Mouse (Mus musculus) MEL (cell line): ENCODE data around the gene Pla2g2c. TPM values are rescaled to one million over a fixed set of nuclear protein-coding genes. Genes with fewer than 3 reads are reported as not detected.

ENCODE experiments used
- DNase-seq: peaks from one replicate; pipeline ENCODE4 v3.0.0; 2011; ENCODE audit warnings: low read depth, low spot score
- H3K27ac ChIP-seq: 2 replicates; pipeline ENCODE4 v1.5.1; 2012; ENCODE audit warnings: low read depth, mild to moderate bottlenecking, control low read depth, low read length, moderate library complexity; ENCODE audit not compliant: control insufficient read depth
- H3K27me3 ChIP-seq, 2 experiments: fragments of 150-350 bp in 1 of 2; sonication (generic) in 1 of 2; 2 replicates each; pipeline ENCODE4 v1.6.1; 2012; ENCODE audit warnings: low read length in 2 of 2, mild to moderate bottlenecking in 2 of 2, improper control_type of control experiment in 1 of 2, moderate library complexity in 1 of 2; ENCODE audit not compliant: insufficient read depth in 2 of 2, control insufficient read depth in 1 of 2
- H3K36me3 ChIP-seq, 2 experiments: 2 replicates each; pipeline ENCODE4 v1.6.1; 2012 to 2014; ENCODE audit warnings: low read length in 2 of 2, improper control_type of control experiment in 1 of 2, inconsistent platforms in 1 of 2, mild to moderate bottlenecking in 1 of 2; ENCODE audit not compliant: insufficient read depth in 2 of 2, control insufficient read depth in 1 of 2
- H3K4me1 ChIP-seq, 2 experiments: fragments of 150-350 bp in 1 of 2; sonication (generic) in 1 of 2; 2 replicates each; pipeline ENCODE4 v1.6.1; 2012; ENCODE audit warnings: low read length in 2 of 2, improper control_type of control experiment in 1 of 2, mild to moderate bottlenecking in 1 of 2; ENCODE audit not compliant: insufficient read depth in 2 of 2, control insufficient read depth in 1 of 2
- H3K4me3 ChIP-seq, 2 experiments: fragments of 150-350 bp in 1 of 2; sonication (generic) in 1 of 2; 2 replicates each; pipeline ENCODE4 v1.5.1; 2012; ENCODE audit warnings: low read depth in 2 of 2, low read length in 2 of 2, mild to moderate bottlenecking in 2 of 2, moderate library complexity in 2 of 2, control low read depth in 1 of 2, improper control_type of control experiment in 1 of 2; ENCODE audit not compliant: control insufficient read depth in 1 of 2, insufficient read depth in 1 of 2
- H3K79me2 ChIP-seq: 2 replicates; pipeline ENCODE4 v1.6.1; 2012; ENCODE audit warnings: mild to moderate bottlenecking, low read length, moderate library complexity; ENCODE audit not compliant: control insufficient read depth, poor library complexity, insufficient read depth
- H3K9ac ChIP-seq: 2 replicates; pipeline ENCODE4 v1.6.1; 2012; ENCODE audit warnings: low read depth, mild to moderate bottlenecking, control low read depth, low read length, moderate library complexity; ENCODE audit not compliant: control insufficient read depth, poor library complexity, severe bottlenecking
- H3K9me3 ChIP-seq: fragments of 150-350 bp; sonication (generic); replicated peaks from 2 replicates; pipeline ENCODE4 v1.6.1; 2012; ENCODE audit warnings: mild to moderate bottlenecking, low read length, improper control_type of control experiment, moderate library complexity; ENCODE audit not compliant: insufficient read depth
- BHLHE40 ChIP-seq: IDR thresholded peaks from 2 replicates; pipeline ENCODE4 v1.6.1; 2012; ENCODE audit warnings: low read depth, mild to moderate bottlenecking, inconsistent platforms, low read length, improper control_type of control experiment, borderline replicate concordance
- E2F4 ChIP-seq: IDR thresholded peaks from 2 replicates; pipeline ENCODE4 v1.6.1; 2011; ENCODE audit warnings: low read depth, low read length, improper control_type of control experiment, borderline replicate concordance
- EP300 ChIP-seq, 2 experiments: IDR thresholded peaks; 2 replicates each; pipeline ENCODE4 v1.6.1; 2011; ENCODE audit warnings: improper control_type of control experiment in 2 of 2, low read length in 2 of 2, low read depth in 1 of 2, mild to moderate bottlenecking in 1 of 2
- ETS1 ChIP-seq: IDR thresholded peaks from 2 replicates; pipeline ENCODE4 v1.6.1; 2012; ENCODE audit warnings: low read depth, mild to moderate bottlenecking, inconsistent platforms, low read length, improper control_type of control experiment, moderate library complexity
- GABPA ChIP-seq: IDR thresholded peaks from 2 replicates; pipeline ENCODE4 v1.6.1; 2012; ENCODE audit warnings: low read depth, mild to moderate bottlenecking, inconsistent platforms, low read length, improper control_type of control experiment, moderate library complexity
- KAT2A ChIP-seq: conservative IDR thresholded peaks from 2 replicates; pipeline ENCODE4 v1.6.1; 2012; ENCODE audit warnings: low read depth, low read length, improper control_type of control experiment, inconsistent platforms
- MAX ChIP-seq: IDR thresholded peaks from 2 replicates; pipeline ENCODE4 v1.6.1; 2011; ENCODE audit warnings: low read length, improper control_type of control experiment
- MYB ChIP-seq: IDR thresholded peaks from 2 replicates; pipeline ENCODE4 v1.6.1; 2011; ENCODE audit warnings: mild to moderate bottlenecking, low read depth, low read length, improper control_type of control experiment
- NELFE ChIP-seq: IDR thresholded peaks from 2 replicates; pipeline ENCODE4 v1.6.1; 2011; ENCODE audit warnings: low read depth, low read length, improper control_type of control experiment
- NRF1 ChIP-seq: IDR thresholded peaks from 2 replicates; pipeline ENCODE4 v1.6.1; 2014; ENCODE audit warnings: low read depth, mild to moderate bottlenecking, inconsistent platforms, low read length, improper control_type of control experiment, moderate library complexity; ENCODE audit not compliant: poor library complexity, insufficient read depth, severe bottlenecking
- POLR2A ChIP-seq, 2 experiments: IDR thresholded peaks; 2 replicates each; pipeline ENCODE4 v1.6.1; 2011 to 2012; ENCODE audit warnings: low read length in 2 of 2, mild to moderate bottlenecking in 2 of 2, control low read depth in 1 of 2, improper control_type of control experiment in 1 of 2, low read depth in 1 of 2, moderate library complexity in 1 of 2; ENCODE audit not compliant: control insufficient read depth in 1 of 2, insufficient read depth in 1 of 2, poor library complexity in 1 of 2
- POLR2AphosphoS5 ChIP-seq: IDR thresholded peaks from 2 replicates; pipeline ENCODE4 v1.6.1; 2012; ENCODE audit warnings: low read depth, borderline replicate concordance, mild to moderate bottlenecking, inconsistent platforms, low read length, moderate library complexity, mixed read lengths
- RAD21 ChIP-seq: IDR thresholded peaks from 2 replicates; pipeline ENCODE4 v1.6.1; 2011; ENCODE audit warnings: mild to moderate bottlenecking, low read depth, low read length, improper control_type of control experiment
- RCOR1 ChIP-seq: IDR thresholded peaks from 2 replicates; pipeline ENCODE4 v1.6.1; 2012; ENCODE audit warnings: low read depth, mild to moderate bottlenecking, inconsistent platforms, low read length, improper control_type of control experiment
- SIN3A ChIP-seq: IDR thresholded peaks from 2 replicates; pipeline ENCODE4 v1.6.1; 2012; ENCODE audit warnings: low read length, improper control_type of control experiment, inconsistent platforms
- SMC3 ChIP-seq: IDR thresholded peaks from 2 replicates; pipeline ENCODE4 v1.6.1; 2011; ENCODE audit warnings: low read depth, low read length, improper control_type of control experiment
- TCF12 ChIP-seq: IDR thresholded peaks from 2 replicates; pipeline ENCODE4 v1.6.1; 2014; ENCODE audit warnings: low read depth, mild to moderate bottlenecking, inconsistent platforms, low read length, improper control_type of control experiment, moderate library complexity
- UBTF ChIP-seq: IDR thresholded peaks from 2 replicates; pipeline ENCODE4 v1.6.1; 2012; ENCODE audit warnings: low read depth, mild to moderate bottlenecking, inconsistent platforms, low read length, improper control_type of control experiment, moderate library complexity, borderline replicate concordance; ENCODE audit not compliant: insufficient read depth
- USF2 ChIP-seq, 2 experiments: IDR thresholded peaks; 2 replicates each; pipeline ENCODE4 v1.6.1; 2011 to 2012; ENCODE audit warnings: improper control_type of control experiment in 2 of 2, low read length in 2 of 2, borderline replicate concordance in 1 of 2, inconsistent platforms in 1 of 2, low read depth in 1 of 2, mild to moderate bottlenecking in 1 of 2; ENCODE audit not compliant: insufficient read depth in 1 of 2
- ZNF384 ChIP-seq: IDR thresholded peaks from 2 replicates; pipeline ENCODE4 v1.6.1; 2012; ENCODE audit warnings: low read depth, mild to moderate bottlenecking, inconsistent platforms, low read length, improper control_type of control experiment
- polyA plus RNA-seq, 2 experiments: library from polyadenylated mRNA; stranded (reverse) in 1 of 2; unstranded in 1 of 2; fragments of >175 nt in 1 of 2; fragments of >200 nt in 1 of 2; gene quantifications; 2 replicates each; pipeline versions ENCODE4 v1.2.1 to v1.2.4; 2012; ENCODE audit warnings: low replicate concordance in 2 of 2, low read depth in 1 of 2; ENCODE audit not compliant: insufficient read length in 2 of 2, insufficient read depth in 1 of 2, missing spikeins in 1 of 2
- total RNA-seq: library from RNA; depleted of rRNA; stranded (reverse); fragments of 300-350 nt; gene quantifications from 2 replicates; pipeline ENCODE4 v1.2.3, GENCODE M21; 2012

The Pla2g2c gene
- total and polyA plus RNA-seq, 3 experiments: not detected

- no peaks in the 10 kb centered on the region for H3K27me3 ChIP-seq
Observed at GRCm38 (mm10) chr4:138792599-138792998, 68.0 kb downstream of the Pla2g2c start.

GRCm38 (mm10) chr4:138793276-138793675 is 68.7 kb downstream of the Pla2g2c start:
- H3K36me3 ChIP-seq: no peaks in the 10 kb centered on the region
- H3K4me1 ChIP-seq: no peaks in the 10 kb centered on the region
- H3K27me3 ChIP-seq: no peaks in the 10 kb centered on the region
- no peak overlapping the region for H3K27ac ChIP-seq
- DNase-seq: no peak
- no peak for TF ChIP-seq USF2 (IDR thresholded peaks at IDR 0.05; ENCODE audit: borderline replicate concordance in 1 of 2, insufficient read depth in 1 of 2, low read depth in 1 of 2, low read length in 2 of 2)
- no peak for TF ChIP-seq E2F4
- TF ChIP-seq SIN3A: no peak
- TF ChIP-seq ZNF384: no peak
- TF ChIP-seq POLR2AphosphoS5: no peak
- no peak for TF ChIP-seq MYB
- TF ChIP-seq MAX: no peak
- TF ChIP-seq UBTF: no peak
- TF ChIP-seq ETS1: no peak
- no peak for TF ChIP-seq EP300 (IDR thresholded peaks at IDR 0.05; ENCODE audit: low read depth in 1 of 2, low read length in 2 of 2)
- no peak for TF ChIP-seq GABPA
- no peak for TF ChIP-seq SMC3
- H3K9me3 ChIP-seq: no peaks in the 10 kb centered on the region
- H3K4me3 ChIP-seq: no peak overlapping the region
- no peak overlapping the region for H3K9ac ChIP-seq
- H3K79me2 ChIP-seq: no peaks in the 10 kb centered on the region

More at GRCm38 (mm10) chr4:138792599-138792998, 68.0 kb downstream of the Pla2g2c start:
- no peak overlapping the region for H3K27ac ChIP-seq
- H3K9ac ChIP-seq: no peak overlapping the region
- TF ChIP-seq RCOR1: no peak
- no peak for TF ChIP-seq RAD21
- TF ChIP-seq E2F4: no peak
- TF ChIP-seq ZNF384: no peak
- TF ChIP-seq SMC3: no peak
- no peak for TF ChIP-seq EP300 (IDR thresholded peaks at IDR 0.05; ENCODE audit: low read depth in 1 of 2, low read length in 2 of 2)
- no peak for TF ChIP-seq POLR2A (IDR thresholded peaks at IDR 0.05; ENCODE audit: control insufficient read depth in 1 of 2, insufficient read depth in 1 of 2, low read depth in 1 of 2, low read length in 2 of 2, poor library complexity in 1 of 2)
- TF ChIP-seq KAT2A: no peak
- TF ChIP-seq NRF1: no peak
- TF ChIP-seq UBTF: no peak
- no peak for TF ChIP-seq TCF12
- TF ChIP-seq BHLHE40: no peak
- no peak for TF ChIP-seq NELFE
- TF ChIP-seq, all 39 proteins: peak for 0
- H3K9me3 ChIP-seq: no peaks in the 10 kb centered on the region
- DNase-seq: no peak
- H3K36me3 ChIP-seq: no peaks in the 10 kb centered on the region
- no peak overlapping the region for H3K4me3 ChIP-seq
- no peaks in the 10 kb centered on the region for H3K79me2 ChIP-seq
- H3K4me1 ChIP-seq: no peaks in the 10 kb centered on the region
